Mouse (Mus musculus): Measurements from ENCODE around the gene Gm20388.

The Gm20388 gene

DNA sequence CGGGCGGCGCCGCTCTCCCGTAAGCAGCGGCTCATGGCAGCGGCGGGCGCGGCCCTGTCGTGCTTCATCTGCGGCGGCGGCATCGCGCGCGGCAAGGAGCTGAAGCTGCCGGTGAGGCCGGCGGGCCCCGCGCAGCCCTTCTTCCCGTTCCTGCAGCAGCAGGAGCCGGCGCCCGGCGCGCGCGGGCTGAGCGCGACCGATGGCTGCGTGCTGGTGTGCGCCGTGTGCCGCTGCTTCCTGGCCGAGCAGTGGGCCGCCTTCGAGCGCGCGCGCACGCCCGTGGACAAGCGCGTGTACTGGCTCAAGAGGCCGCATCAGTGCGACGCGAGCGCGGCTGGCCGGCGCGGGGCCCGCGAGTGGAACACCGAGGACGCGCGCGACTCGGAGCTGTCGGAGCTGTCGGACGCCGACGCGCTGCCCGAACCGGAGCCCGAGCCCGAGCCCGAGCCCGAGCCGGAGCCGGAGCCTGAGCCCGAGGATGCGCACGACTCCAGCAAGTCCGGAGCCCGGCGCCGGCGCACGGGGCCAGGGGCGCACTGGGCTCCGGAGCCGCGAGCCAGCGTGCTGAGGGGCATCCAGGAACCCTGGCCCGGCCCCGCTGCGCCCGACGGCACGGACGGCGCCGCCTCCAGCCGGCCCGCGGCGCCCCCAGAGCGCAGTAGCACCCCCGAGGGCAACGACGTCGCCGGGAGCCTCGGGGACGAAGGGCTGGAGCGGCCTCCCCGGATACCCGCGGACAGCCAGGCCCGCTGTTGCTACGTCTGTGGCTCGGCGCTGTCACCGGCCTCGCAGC is 318.3 kb downstream of the Gm20388 start:
- no peak for DNase-seq (ENCODE audit: low read depth, low spot score)

DNA sequence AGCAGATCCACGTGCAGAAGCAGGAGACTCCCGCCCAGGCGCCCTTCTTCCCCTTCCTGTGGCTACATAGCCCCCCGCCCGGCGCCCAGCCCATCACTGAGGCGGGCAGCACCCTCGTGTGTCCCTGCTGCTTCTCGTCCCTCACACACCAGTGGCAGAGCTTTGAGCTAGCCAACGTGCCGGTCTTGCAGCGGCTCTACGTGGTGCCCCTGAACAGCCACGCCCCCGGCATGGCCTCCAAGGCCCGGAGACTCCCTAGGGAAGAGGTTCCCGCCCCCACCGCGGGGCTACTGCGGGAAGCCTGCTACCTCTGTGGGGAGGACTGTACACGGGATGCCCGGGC is 318.9 kb downstream of the Gm20388 start:
- no peak for DNase-seq (ENCODE audit: low read depth, low spot score)

DNA sequence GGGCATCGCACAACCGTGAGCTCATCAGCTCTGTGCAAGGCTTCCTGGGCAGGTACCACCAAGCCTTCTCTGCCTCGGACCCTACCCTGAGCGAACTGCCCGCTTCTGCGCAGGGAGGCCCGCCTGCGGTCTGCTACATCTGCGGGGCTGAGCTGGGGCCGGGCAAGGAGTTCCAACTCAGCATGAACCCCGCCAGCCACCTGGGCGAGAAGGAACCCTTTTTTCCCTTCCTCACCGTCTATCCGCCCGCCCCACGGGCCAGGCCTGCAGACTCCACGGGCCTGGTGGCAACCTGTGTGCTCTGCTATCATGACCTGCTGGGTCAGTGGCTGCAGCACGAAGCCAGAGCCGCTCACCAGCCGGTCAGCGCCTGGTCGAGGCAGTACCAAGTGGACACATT is 319.4 kb downstream of the Gm20388 start:
- DNase-seq (ENCODE audit: low read depth, low spot score) = no peak

DNA sequence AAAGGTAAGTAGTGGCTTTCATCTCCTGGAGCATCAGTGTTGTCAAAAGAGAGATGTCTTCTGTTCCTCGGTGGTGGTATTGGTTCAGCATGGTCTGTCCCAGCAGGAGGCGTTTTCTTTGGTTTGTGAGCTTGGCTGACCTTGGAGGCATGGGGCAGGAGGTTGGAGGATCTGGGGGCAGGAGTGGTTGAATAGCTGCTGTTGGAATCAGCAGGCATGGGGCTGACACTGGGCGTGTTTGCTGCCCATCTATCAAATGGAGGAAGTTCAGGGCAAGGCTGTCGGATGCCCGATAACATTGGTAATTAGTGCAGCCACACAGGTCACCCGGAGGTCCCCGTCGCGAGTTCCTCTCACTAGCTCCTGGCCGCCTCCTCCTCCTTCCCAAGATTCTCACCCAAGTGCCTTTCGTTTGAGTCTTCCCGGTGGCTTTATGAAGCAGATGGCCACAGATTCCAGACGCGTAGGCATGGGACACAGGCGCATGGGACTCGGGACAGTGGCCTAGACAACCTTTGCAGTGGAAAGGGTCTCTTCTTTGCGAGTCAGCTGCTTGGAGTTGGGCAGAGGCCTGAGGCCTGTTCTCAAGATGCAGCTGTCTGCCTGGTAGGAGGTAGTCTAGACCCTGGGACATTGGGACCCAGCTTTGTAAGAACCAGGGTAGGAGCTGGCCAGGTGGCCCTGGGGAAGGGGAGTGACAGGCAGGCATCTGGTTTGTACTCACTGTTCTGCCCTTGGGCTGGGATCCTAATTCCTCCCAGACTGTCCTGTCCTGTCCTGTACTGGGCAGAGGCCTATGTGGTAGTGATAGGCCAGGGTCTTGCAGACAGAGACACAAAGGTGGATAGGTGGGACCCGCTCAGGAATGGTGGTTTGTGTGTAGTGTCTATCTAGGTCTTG is 320.3 kb downstream of the Gm20388 start:
- DNase-seq (ENCODE audit: low read depth, low spot score) = no peak

DNA sequence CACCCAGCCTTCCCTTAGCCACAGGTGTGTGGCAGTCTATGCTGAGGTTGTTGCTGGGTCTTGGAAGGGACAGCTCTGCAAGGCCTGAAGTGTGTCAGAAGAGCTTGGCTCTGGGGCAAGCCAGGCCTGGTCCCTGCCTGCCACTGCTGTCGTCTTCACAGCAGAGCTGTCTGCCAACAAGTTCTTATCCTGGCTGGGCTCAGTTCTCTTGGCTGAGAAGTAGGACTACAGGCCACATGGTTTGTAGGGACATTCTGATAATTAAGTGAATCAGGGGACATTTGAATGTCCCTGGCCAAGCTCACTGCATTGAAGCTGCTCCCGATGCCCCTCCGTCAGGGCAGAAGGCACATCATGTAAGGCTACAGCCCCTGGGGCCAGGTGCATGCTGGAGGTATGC is 321.2 kb downstream of the Gm20388 start:
- DNase-seq (ENCODE audit: low read depth, low spot score) = no peak

DNA sequence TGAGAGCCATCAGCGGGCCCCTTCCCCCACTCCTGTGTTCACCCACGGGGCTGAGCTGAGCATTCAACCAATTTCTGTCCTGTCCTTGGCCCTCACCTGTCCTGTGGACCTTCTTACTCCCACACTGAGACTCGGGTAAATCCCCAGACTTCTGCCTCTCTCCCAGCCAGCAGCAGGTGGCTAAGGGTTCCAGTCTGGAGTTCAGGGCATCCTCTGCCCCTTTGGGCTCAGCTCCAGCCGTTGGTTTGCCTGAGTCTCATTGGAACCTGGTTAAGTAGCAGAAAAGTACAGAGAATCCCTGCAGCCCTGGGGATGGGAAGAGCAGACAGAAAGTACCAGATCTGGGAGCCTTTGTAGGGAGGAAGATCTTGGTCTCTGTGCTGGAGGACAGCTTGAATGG is 321.8 kb downstream of the Gm20388 start:
- DNase-seq (ENCODE audit: low read depth, low spot score) = no peak

DNA sequence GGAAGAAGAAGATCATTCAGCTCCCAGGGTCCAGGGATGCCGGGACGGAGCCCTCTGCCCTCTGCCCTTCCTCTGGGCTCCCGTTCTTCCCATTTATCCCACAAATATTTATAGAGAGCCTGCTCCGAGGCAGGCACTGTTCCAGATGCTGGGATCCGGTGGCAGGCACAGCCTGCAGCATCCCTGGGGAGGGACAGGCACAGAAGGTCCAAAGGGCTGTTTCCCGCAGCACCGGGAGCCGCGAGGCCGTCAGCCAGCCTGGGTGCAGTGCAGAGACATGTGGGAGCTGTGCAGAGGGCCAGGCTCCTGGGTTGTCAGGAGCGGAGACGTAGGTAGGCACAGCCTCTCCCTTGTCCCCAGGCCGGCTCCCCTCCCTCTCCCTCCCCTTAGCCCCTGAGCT is 322.3 kb downstream of the Gm20388 start:
- no peak for DNase-seq (ENCODE audit: low read depth, low spot score)

DNA sequence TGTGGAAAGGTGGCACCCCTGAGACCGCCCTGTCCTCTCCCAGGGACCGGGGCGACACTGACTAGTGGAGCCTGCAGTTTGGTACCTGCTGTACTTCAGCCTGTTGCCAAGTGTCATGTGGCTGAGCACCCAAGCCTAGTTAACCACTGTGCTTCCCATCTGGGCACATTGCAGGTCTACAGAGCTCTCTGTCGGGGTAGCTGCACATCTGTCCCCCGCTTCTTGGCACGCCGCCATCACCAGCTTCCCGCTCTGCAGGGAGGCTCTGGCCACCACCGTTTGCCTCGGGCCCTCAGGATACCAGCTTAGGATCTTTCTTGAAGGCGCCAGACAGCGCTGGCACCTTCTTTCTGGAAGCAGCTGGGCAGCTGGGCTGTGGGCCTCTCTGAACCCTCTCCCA is 323.8 kb downstream of the Gm20388 start:
- no peak for DNase-seq (ENCODE audit: low read depth, low spot score)

DNA sequence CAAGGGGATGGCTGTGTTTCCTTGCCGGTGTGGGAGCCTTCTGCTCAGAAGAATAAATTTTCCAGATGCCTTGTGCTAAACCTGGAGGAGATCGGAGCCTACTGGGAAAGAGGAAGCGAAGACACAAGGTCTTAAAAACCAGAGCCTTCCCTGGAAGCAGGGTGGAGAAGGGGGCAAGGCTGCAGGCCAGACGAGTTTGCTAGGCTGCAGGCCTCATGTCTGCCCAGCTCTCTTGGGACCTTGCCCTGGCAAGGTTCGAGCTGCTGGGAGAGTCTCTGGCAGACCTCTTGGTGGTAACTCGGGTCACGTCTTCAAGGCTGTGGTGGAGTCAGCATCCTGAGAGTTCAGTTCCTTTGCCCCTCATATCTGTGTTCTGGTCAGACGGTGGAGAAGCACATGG is 324.2 kb downstream of the Gm20388 start:
- no peak for DNase-seq (ENCODE audit: low read depth, low spot score)

DNA sequence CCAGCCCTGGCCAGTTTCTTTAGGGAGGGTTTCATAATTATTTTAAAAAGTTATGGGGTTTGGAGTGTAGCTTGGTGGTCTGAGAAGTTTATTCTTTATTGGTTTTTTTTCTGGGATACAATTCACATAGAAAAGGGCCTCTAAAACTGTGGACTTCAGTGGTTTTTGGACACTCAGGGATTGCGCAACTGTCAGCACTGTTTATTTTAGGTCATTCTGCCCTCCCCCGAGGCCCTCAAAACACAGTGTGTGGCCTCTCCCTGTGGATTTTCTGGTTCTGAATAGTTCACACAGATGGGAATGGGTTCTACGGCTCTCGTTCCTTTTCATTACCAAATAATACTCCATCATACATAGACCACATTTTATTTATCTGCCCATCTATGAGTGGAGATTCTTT is 332.6 kb downstream of the Gm20388 start:
- DNase-seq (ENCODE audit: low read depth, low spot score) = no peak

DNA sequence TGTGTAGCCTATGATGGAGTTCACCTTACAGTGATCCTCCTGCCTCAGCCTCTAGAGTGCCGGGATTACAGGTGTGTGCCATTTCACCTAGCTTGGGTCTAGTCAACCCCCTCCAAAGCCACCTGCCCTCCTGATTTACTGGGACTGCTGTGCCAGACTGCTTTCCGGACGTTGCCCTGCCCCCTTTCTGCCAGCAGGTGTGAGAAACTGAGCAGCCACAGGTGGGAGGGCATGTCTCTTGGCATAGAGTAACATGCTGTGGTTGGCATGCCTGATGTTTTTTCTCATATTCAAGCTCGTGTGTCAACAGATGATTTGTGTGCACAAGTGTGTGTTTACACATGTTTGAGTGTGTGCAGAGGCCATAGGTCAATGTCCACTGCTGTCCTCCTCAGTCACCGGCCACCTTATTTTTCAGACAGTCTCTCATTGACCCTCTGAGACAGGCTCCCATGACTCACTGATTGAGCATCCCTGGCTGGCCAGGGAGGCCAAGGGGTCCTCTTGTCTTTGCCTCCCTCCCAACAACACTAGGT is 333.3 kb downstream of the Gm20388 start:
- no peak for DNase-seq (ENCODE audit: low read depth, low spot score)

DNA sequence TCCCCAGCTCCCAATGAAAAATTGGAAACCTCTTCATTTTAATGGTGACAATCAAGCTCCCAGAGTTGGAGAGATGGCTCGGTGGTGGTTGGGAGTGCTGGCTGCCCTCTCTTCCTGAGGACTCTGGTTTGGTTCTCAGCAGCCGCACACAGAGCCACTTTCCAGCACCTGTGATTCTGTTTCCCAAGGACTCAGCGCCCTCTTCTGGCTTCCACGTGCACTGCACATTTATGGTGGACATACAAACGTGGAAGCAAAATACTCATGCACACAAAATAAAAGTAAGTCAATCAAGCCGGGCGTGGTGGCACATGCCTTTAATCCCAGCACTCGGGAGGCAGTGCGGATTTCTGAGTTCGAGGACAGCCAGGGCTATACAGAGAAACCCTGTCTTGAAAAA is 333.9 kb downstream of the Gm20388 start:
- DNase-seq (ENCODE audit: low read depth, low spot score) = no peak

DNA sequence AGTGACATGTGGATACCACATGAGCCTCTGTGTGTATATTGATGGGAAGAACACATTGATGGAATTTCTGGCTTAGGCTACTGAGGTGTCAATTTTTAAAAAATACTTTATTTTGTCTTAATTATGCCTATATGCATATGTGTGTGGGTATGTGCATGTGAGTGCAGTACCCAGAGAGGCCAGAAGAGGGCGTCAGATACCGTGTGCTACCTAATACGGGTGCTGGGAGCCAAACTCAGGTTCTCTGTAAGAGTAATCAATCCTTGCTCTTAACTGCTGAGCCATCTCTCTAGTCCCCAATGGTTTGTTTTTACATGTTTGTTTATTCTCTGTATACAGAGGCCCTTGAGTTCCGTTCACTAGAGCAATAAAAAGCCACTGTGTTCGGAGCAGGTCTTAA is 337.0 kb downstream of the Gm20388 start:
- no peak for DNase-seq (ENCODE audit: low read depth, low spot score)

DNA sequence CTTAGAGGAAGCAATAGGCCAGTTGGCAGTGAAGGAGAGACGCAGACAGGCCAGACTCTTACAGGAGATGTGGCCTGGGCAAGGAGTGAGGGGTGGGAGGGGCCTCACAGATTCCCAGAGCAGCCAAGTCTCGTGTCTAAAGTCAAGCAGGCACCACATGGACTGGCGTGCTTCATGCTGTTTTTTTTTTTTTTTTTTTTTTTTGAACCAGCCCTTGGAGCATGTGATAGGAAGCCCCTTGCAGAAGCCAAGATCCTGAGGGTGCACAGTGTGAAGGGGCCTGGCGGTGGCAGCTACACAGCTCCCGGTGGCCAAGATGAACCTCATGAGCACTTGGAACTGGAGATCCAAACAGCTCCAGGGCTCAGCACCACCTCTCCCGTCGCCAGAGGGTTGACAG is 337.4 kb downstream of the Gm20388 start:
- DNase-seq (ENCODE audit: low read depth, low spot score) = no peak

DNA sequence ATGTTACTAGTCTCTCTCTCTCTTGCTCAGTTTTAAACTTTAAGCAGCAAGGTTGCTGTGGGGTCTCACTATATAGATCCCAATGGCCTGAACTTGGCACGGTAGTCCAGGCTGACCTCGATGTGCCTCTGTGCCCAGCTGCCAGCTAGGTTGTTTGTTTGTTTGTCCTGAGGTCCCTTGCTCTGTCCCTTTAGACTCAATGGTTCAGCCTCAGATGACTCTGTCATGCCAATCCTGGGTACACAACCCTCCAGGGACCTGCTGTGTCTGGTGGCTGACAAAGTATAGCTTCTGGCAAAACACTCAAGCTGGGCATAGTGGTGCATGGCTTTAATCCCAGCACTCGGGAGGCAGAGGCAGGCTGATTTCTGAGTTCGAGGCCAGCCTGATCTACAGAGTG is 337.8 kb downstream of the Gm20388 start:
- DNase-seq (ENCODE audit: low read depth, low spot score) = no peak

DNA sequence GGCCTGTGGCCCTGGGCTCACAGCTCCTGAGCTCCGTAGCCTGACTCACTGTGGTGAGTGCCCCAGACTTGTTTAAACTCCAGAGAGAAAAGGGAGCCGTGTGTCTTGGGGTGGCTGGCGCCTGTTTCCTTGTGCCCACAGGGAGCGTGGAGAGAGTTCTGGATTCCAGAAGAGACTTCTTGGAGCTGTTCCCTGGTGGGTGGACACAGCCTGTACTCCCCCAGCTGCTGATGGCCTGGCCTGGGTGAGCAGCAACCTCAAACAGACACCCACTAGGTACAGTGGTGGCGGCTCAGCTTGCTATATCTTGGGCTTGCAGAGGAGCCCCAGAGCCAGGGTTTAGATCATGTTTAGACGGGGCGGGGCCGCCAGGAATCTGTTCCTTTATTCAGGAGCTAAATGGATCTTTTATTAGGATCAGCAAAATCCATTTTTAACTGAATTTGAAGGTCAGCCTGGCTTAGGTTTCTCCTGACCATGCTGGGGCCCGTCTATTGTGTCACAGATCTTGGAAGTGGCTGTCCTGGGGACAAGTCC is 339.2 kb downstream of the Gm20388 start:
- DNase-seq (ENCODE audit: low read depth, low spot score) = no peak

DNA sequence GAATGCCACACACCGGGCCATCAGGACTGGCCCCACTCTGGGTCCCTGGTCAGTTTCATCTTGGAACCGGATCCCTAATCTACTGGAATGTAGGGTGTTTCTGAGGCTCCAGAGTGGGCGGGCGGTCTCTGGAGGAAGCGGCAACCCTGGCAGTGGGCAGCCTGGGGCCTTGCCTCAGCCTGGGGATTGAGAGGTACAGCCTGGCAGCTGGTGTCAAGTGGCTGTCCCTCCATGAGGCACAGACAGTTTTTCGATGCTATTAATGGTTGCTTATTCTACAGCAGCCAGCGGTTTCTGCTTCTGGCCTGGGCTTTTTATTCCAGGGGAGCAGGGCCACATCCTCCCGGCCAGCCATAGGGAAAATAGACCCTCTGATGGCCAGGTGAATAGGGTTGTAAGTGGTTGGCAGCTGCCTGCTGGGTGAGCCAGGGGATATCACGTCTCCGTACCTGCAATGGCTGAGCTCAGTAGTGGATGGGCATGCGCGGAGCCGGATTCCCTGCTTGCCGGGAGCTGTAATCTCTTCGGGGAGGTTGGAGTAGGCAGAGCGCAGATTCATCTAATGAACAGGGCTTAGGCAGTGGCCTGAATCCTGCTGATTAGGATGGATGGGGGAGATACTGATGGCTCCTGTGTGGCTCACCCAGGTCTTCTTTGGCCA is 340.2 kb downstream of the Gm20388 start:
- DNase-seq (ENCODE audit: low read depth, low spot score) = no peak

DNA sequence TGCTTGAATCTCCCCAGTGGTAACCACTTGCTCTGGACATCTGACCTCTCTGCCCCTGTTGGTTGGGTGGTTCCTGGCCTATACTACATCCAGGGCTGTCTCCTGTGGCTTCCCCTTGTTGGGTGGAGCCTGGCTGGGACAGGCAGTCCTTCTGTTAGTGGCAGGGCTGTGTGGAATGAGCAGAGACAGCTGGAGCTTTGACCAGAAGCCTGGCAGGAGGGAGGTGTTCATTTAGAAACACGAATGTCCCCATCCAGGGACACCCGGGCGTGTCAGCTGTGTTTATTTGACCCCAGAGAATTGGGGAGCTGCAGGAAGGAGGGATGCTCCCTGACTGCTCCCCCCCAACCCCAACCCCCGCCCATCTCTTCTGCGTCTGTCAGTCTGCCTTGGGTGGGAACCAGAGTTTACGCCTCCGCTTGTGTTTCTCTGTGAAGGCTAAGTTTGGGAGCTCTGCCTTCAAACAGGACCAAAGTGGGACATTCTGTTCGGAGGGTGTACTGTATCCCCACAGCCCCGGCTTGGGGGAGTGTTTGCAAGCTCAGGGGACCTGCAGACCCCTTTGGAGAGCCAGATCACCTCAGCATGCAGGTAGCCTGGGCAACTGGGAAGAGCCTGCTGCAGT is 340.9 kb downstream of the Gm20388 start:
- no peak for DNase-seq (ENCODE audit: low read depth, low spot score)

DNA sequence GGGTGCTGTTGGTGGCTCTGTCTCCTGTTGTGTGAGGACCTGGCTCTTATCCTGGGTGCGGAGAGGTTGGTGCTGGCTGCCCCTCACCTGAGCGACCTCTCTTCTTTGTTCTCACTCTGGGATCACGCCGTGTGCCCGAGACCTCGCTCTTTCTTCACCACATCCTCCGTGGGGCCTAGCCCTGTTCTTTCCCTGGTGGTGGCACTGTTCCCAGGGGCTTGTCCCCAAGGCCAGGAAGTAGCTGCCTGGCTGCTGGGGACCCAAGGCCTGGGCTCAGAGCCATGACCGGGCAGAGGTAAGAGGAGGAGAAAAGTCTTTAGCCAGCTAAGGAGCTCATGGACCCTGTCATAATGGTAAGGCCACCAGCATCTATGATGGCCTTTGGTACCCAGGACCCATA is 343.0 kb downstream of the Gm20388 start:
- DNase-seq (ENCODE audit: low read depth, low spot score) = no peak

DNA sequence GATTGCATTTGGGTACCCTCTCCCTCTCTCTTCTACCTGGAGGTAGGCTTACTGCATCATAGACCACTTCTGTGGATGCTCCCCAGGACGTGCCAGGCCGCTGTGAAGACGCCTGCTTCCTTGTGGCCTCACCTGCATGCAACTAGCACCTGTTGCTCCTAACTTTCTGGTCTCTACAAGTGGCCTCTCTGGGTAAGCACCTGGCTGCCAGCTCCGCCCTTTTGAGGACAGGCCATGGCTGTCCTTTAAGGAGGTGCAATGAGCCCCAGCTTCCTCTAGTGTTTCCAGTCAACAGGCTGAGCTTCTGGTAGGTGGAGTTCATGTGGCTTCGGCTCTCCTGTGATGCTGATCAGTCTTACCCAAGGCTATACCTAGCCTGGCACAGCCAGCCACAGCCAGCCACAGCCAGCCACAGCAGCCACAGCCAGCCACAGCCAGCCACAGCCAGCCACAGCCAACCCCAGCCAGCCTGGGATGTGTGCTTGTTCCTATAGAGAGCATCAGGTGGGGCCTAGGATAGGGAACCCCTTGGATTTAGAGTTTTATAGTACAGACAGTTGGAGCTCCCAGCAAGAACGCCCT is 344.9 kb downstream of the Gm20388 start:
- no peak for DNase-seq (ENCODE audit: low read depth, low spot score)

DNA sequence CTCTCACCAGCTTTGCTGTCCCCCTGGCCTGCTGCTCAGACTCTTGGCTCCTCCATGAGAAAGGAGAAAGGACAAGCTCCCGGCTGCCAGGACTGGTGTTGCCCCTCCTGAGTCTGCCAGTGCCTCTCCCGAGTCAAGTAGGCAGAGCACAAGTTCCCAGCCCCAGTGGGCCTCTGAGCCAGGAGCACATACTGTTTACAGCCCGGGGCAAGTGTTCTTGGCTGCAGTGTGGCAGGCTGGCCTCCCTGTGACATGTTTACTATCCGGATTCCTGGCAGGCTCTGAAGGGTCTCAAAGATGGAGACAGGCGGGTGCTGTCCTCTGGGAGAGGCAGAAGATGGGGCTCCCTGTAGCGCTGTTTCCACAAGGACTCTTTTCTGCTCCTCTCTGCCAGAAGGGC is 346.3 kb downstream of the Gm20388 start:
- no peak for DNase-seq (ENCODE audit: low read depth, low spot score)

Measured in c-Kit-negative CD71-positive TER-119-positive erythroid progenitor cells, embryonic 14.5 days (primary cell).